Comparison of ENCODE assay signal across 9 mouse cellular contexts in the genomic region with DNA sequence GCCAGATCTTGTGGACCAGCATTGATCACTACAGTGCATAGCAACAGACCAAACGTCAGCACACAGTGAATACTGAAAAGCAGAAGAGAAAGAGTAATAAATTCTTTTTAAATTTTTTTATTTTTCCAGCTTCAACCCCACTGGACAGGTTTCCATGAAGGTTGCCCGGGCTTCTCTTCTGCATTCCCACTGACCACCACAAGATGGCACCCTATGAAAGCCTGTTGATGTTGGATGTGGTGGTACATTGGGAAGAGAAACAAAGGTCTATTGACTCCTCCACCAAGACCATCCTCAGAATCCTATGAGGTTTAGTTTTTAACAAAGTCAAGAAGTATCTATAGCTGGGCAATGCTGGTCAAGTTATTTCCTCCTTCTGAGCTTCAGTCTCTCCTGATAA. TPM values are rescaled to one million over a fixed set of nuclear protein-coding genes. Genes with fewer than 3 reads are reported as not detected.
DNase-seq lines count a peak whose midpoint lies in the region; ATAC-seq lines count a peak whose summit lies in the region.
"Had no signal": no experiment of that assay in that cellular context is flagged by ENCODE, and none has a peak within 500 bp of the region (broad histone marks: within the 10 kb centered on the region; RNA-seq: fewer than 3 reads in every experiment).

No protein-coding gene starts in this region.

- no peak for ATAC-seq in cerebellum, adult (ENCODE audit: insufficient number of reproducible peaks, low FRiP score, low TSS enrichment)

- peak; percentile 7 for DNase-seq in cerebellum, adult 11 months
- DNase-seq in CD8-positive naive resting alpha-beta T cell, adult 2 months (ENCODE audit: low read depth in 2 of 2, low spot score in 2 of 2) = peak; percentile 16 to 37
- peak; percentile 41 for DNase-seq in brain, adult 2 months (ENCODE audit: low read depth, low spot score)
- peak; percentile 51 to 70 for DNase-seq in frontal cortex, postnatal 36 days (ENCODE audit: low spot score in 2 of 2)
- DNase-seq in large intestine, adult 2 months (ENCODE audit: low read depth, low spot score) = peak; percentile 31
- DNase-seq in lung, adult 18-20 months = peak; percentile 41 to 43
- peak; percentile 25 for DNase-seq in right cerebral cortex, postnatal 4 days

- WGBS in large intestine, adult 2 months = 0% methylated on average over 2 of the region's 2 CpGs

RNA-seq across cellular contexts. Expression of gene Bcl2a1c, which starts 11.9 kb away (rescaled TPM):
- polyA plus RNA-seq in large intestine, adult 2 months (2012; rRNA removed) = not detected in 2 replicates
- polyA plus RNA-seq: limb, embryonic 12.5 days had no signal

Comparison
In these comparisons a context has a peak if more than half of its experiments do, and no peak if none do; other contexts are left out.
1. DNase-seq: peak in every context shown above with its lines; median percentile 60 in frontal cortex, postnatal 36 days; 42 in lung, adult 18-20 months; 41 in brain, adult 2 months; 31 in large intestine, adult 2 months; 26 in CD8-positive naive resting alpha-beta T cell, adult 2 months; 25 in right cerebral cortex, postnatal 4 days; 7 in cerebellum, adult 11 months.